Mouse (Mus musculus): ENCODE measurements around the gene Brca1.
"Not testable (repeated sequence)": the region's sequence is repeated elsewhere in the genome, so short reads cannot be mapped to it uniquely, and the experiment has no call there.

Brca1 gene

DNA sequence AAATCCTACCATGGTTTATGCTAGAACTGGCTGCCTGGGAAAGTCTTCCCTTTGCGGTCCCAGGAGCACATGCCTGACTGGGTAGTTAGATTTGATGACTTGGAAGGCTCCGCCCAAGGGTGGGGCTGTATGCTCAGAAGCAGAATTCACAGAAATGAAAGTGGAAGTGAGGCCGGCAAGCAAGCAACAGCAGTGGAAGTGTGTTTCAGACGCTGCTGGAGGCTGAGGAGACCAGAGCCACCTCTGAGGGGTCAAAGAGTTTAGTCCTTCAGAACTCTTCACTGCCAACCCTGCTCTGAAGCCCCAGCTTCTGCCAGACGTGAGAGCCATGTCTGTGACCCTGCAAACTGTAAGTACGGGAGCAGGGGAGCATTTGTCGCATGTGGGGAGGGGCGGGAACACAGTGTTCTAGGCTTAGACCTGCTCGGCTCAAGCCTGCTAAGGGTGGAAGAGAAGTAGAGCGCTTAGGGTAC is 103.4 kb downstream of the Brca1 start, which contains the start of gene Ifi35:
Gene Ifi35, plus strand, starts transcription at position 134 of the 473 bp plus-strand sequence.
- peak; percentile 76 to 85 for DNase-seq

DNA sequence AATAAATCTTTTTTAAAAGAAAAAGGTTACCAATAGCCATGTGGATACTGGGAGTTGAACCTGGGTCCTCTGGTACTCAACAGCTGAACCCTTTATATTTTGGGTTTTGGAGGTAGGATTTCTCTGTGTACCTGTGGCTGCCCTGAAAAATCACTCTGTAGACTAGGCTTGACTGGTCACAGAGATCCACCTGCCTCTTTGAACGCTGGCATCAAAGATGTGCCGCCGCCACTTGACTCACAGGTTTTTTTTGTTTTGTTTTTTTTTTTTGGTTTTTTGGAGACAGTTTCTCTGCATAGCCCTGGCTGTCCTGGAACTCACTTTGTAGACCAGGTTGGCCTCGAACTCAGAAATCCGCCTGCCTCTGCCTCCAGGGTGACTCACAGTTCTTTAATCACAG is 104.0 kb downstream of the Brca1 start:
- no peak for DNase-seq

DNA sequence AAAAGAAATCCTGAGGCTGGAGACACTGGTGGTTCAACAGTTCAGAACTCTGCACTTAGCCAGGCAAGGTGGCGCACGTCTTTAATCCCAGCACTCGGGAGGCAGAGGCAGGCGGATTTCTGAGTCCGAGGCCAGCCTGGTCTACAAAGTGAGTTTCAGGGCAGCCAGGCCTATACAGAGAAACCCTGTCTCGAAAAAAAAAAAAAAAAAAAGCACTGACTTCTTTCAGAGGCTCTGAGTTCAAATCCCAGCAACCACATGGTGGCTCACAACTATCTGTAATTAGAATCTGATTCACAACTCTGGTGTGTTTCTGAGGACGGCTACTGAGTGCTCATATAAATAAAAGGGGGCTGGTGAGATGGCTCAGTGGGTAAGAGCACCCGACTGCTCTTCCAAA is 104.9 kb downstream of the Brca1 start:
- not testable (repeated sequence) for DNase-seq

DNA sequence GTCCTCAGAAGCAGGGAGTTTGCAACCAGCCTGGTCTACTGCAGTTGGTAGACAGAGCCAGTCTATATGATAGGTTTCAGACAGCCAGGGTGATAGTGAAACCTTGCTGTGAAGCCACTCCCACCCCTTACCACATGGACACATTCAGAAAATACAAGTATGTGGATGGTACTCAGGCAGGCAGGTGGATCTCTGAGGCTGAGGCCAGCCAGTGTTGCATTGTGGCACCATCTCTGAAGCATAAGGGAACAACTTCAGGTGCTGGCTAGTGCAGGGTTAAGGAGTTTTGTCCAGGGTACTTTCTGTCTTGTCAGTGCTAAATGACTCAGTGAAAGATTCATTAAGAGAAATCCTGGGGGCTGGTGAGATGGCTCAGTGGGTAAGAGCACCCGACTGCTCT is 105.4 kb downstream of the Brca1 start:
- DNase-seq = no peak

DNA sequence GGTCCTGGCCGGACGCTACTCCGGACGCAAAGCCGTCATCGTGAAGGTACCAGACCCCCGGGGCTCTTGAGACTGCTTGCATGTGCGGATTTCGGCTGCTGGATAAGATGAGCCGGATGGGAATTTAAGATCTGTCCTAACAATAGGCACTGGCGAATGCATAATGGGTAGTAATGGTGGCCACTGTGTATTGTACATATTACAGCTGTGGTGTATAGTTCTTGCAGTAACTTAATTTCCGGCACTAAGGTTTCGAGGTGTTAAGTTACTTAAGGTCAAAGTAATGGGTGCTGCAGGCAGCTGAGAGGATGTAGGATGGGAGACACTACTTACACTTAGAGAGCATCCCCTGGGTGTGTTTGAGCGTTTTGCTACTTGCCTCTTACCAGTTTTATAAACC is 109.0 kb downstream of the Brca1 start:
- no peak for DNase-seq

DNA sequence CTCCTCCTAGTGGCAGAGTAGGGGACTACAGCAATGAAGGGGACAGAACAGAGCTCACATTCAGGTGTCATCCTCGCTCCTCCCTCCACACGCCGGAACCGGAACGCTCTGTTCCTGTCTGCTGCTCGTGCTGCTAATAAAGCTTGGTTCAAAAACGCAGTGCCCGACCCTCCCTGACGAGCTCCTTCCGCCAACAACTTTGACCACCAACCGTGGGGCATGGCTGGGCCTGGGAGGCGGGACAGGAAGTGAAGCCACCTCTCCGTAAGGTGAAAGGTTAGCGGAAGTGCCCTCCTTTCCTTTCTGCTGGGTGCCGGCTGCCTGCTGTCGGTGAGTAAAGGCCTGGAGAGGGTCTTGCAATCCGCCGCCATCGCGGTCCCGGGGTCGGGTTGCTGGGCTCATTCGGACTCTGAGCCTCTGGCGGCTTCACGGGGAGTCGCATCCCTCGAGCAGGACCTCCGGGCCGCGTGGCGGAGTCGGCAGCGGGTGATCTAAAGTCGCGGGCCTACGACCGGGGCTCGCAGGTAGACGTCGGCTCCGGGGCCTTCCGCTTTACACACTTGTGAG is 109.5 kb downstream of the Brca1 start, which contains the start of gene Rpl27:
Gene Rpl27, plus strand, starts transcription at position 172 of the 567 bp plus-strand sequence.
- DNase-seq = peak; percentile 95 to 97

DNA sequence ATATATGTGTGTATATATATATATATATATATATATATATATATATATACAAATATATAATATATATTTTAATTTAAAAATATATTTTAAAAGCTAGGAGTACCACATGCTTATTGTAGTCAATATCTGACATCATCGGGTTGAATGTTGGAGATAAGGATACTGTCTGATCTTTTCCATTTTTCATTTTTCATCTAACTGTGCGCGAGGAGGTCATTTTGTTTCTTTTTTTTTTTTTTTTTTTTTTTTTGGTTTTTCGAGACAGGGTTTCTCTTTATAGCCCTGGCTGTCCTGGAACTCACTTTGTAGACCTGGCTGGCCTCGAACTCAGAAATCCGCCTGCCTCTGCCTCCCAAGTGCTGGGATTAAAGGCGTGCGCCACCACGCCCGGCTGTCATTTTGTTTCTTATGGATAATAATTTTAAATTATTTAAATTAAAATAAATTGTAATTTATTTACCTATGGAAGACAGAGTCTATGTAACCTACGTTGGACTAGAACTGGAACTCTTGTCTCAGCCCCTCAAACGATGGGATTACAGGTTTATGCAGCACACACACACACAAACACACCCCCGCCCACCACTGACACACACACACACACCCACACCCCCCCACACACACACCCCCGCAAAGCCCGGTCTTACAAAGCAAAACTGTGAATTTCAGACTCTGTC is 110.2 kb downstream of the Brca1 start:
- DNase-seq = not testable (repeated sequence)
